Comparison of ENCODE assay signal across 8 mouse cellular contexts in genomic region chr2:71039522-71040121, GRCm38 (mm10). TPM values are rescaled to one million over a fixed set of nuclear protein-coding genes. Genes with fewer than 3 reads are reported as not detected.
DNase-seq lines count a peak whose midpoint lies in the region; ATAC-seq and TF ChIP-seq lines count a peak whose summit lies in the region.

No protein-coding gene starts in this region.

- WGBS in cerebellum, adult 2 months: 26% methylated on average over 11 of the region's 11 CpGs
- WGBS in forebrain, embryonic 16.5 days: 39% methylated on average over 11 of the region's 11 CpGs
- 38% methylated on average over 11 of the region's 11 CpGs for WGBS in lung, postnatal 0 days

- peak; percentile 61 for DNase-seq in Muller cell, postnatal 12 days (ENCODE audit: inconsistent ontology term)
- peak; percentile 83 to 85 for DNase-seq in cerebellum, adult 2 months
- peak; percentile 80 to 81 for DNase-seq in heart, postnatal 36 days
- peak; percentile 84 for DNase-seq in layer of hippocampus, adult 9-10 months (ENCODE audit: low spot score)
- DNase-seq in lung, postnatal 0 days (ENCODE audit: low spot score): peak; percentile 88
- DNase-seq in retina, adult 2 months (ENCODE audit: low read depth, low spot score): peak; percentile 45
- DNase-seq in urinary bladder, adult 18-20 months (ENCODE audit: low spot score in 2 of 2): peak; percentile 59 to 63

- H3K4me3 ChIP-seq in cerebellum, adult 2 months (replicated peaks; ENCODE audit: insufficient read depth, low read depth, low read length): peak overlapping the region; percentile 40
- no peak overlapping the region for H3K4me3 ChIP-seq in forebrain, embryonic 16.5 days (replicated peaks; ENCODE audit: low read length)
- H3K4me3 ChIP-seq in lung, postnatal 0 days (ENCODE audit: low read depth, low read length): no peak overlapping the region

- peak; percentile 93 for ATAC-seq in forebrain, embryonic 16.5 days
- ATAC-seq in lung, postnatal 0 days: peak; percentile 65

- H3K36me3 ChIP-seq in forebrain, embryonic 16.5 days (ENCODE audit: control insufficient read depth, insufficient read depth): no peaks in the 10 kb centered on the region
- H3K36me3 ChIP-seq in lung, postnatal 0 days (ENCODE audit: insufficient read depth, low read length): no peaks in the 10 kb centered on the region

- intact Hi-C loops in heart, postnatal 36 days (cut with DNase I): loop anchor here (1.0 to 5.0 kb wide), 3 partner anchors 212 to 335 kb away; partner anchors contain the start of gene Tlk1

- no peaks in the 10 kb centered on the region for H3K9me3 ChIP-seq in forebrain, embryonic 16.5 days (ENCODE audit: control insufficient read depth, low read length)
- no peaks in the 10 kb centered on the region for H3K9me3 ChIP-seq in lung, postnatal 0 days (ENCODE audit: low read length)

- no peak overlapping the region for H3K9ac ChIP-seq in forebrain, embryonic 16.5 days (replicated peaks; ENCODE audit: low read depth, low read length)
- no peak overlapping the region for H3K9ac ChIP-seq in lung, postnatal 0 days (replicated peaks; ENCODE audit: low read depth)

- peak; percentile 88 for TF ChIP-seq CTCF in cerebellum, adult 2 months (IDR thresholded peaks at IDR 0.05; ENCODE audit: borderline replicate concordance, insufficient read depth, low read depth, low read length)
- TF ChIP-seq CTCF in lung, postnatal 0 days (IDR thresholded peaks at IDR 0.05): peak; percentile 87

- H3K4me2 ChIP-seq in forebrain, embryonic 16.5 days (ENCODE audit: low read length): peak overlapping the region; percentile 21
- H3K4me2 ChIP-seq in lung, postnatal 0 days (replicated peaks; ENCODE audit: low read depth, low read length): no peak overlapping the region; the same call in 1 of the 2 replicates

- peak overlapping the region; percentile 29; the same call in 1 of the 2 replicates for H3K27ac ChIP-seq in cerebellum, adult 2 months (ENCODE audit: insufficient read depth, low read length)
- H3K27ac ChIP-seq in forebrain, embryonic 16.5 days (ENCODE audit: low read length): no peak overlapping the region
- no peak overlapping the region; the same call in 1 of the 2 replicates for H3K27ac ChIP-seq in lung, postnatal 0 days (ENCODE audit: low read length)

- TF ChIP-seq POLR2A in cerebellum, adult 2 months (IDR thresholded peaks at IDR 0.05; ENCODE audit: borderline replicate concordance, insufficient read depth, low read length): no peak

- no peaks in the 10 kb centered on the region for H3K27me3 ChIP-seq in cerebellum, adult 2 months (ENCODE audit: control insufficient read depth, insufficient read depth, low read length)
- no peaks in the 10 kb centered on the region for H3K27me3 ChIP-seq in forebrain, embryonic 16.5 days (replicated peaks; ENCODE audit: control insufficient read depth, insufficient read depth, low read length)
- H3K27me3 ChIP-seq in lung, postnatal 0 days (replicated peaks; ENCODE audit: insufficient read depth, low read length): no peaks in the 10 kb centered on the region

- 0 out of 2 replicates have a peak, but pooled peaks cover 2% of the 10 kb centered on the region for H3K4me1 ChIP-seq in cerebellum, adult 2 months (ENCODE audit: control insufficient read depth, insufficient read depth, low read length)
- peaks cover 13% of the 10 kb centered on the region for H3K4me1 ChIP-seq in forebrain, embryonic 16.5 days (replicated peaks; ENCODE audit: control insufficient read depth, insufficient read depth, low read length)
- no peaks in the 10 kb centered on the region; the same call in 1 of the 2 replicates for H3K4me1 ChIP-seq in lung, postnatal 0 days (ENCODE audit: insufficient read depth, low read depth, low read length)

- TF ChIP-seq EP300 in lung, postnatal 0 days (IDR thresholded peaks at IDR 0.05): no peak

RNA-seq across cellular contexts. Expression of gene Dcaf17, which starts 15.5 kb away (rescaled TPM):
- 7.4 and 9.2 TPM in 2 replicates for polyA plus RNA-seq in cerebellum, adult 2 months (2012; rRNA removed)
- polyA plus RNA-seq in forebrain, embryonic 16.5 days (2015; fragmentation: Nextera tagmentation; extraction: Ambion mirVana): 37.2 and 43.3 TPM in 2 replicates
- total RNA-seq in heart, postnatal 36 days (2021): 1 to 10 TPM; 5.0 to 5.2 TPM
- 25.1 and 26.6 TPM in 2 replicates for polyA plus RNA-seq in lung, postnatal 0 days (2015; fragmentation: Nextera tagmentation; extraction: Ambion mirVana)

RNA-seq across cellular contexts. Expression of gene Mettl8, which starts 15.8 kb away (rescaled TPM):
- 13.9 and 14.6 TPM in 2 replicates for polyA plus RNA-seq in cerebellum, adult 2 months (2012; rRNA removed)
- polyA plus RNA-seq in forebrain, embryonic 16.5 days (2015; fragmentation: Nextera tagmentation; extraction: Ambion mirVana): 15.3 and 15.4 TPM in 2 replicates
- 1 to 10 TPM; 4.3 to 5.0 TPM for total RNA-seq in heart, postnatal 36 days (2021)
- polyA plus RNA-seq in lung, postnatal 0 days (2015; fragmentation: Nextera tagmentation; extraction: Ambion mirVana): 8.6 and 8.7 TPM in 2 replicates
